Mouse (Mus musculus): ENCODE measurements around the gene Pkdcc. TPM values are rescaled to one million over a fixed set of nuclear protein-coding genes. Genes with fewer than 3 reads are reported as not detected.

Pkdcc gene
- total RNA-seq, 2 experiments from 2014 or later, result 54.8 to 151 TPM

DNA sequence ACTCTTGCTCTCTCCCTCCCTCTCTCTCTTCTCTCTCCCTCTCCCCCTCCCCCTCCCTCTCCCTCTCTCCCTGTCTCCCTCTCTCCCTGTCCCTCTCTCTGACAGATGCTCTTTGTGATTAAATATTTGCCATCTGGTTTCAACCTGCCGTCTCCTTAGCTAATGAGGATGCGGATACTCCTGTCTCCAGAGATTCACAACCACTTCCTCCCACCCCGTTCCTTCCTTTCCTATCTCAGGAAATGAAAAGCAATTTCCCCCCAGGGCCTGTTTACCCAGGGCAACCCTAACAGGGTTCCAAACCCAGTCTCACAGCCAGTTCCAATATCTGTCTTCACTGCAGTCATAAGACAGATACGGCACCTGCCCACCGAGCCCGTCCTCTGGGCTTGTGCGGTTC is 31.0 kb downstream of the Pkdcc start:
- DNase-seq, result no peak

DNA sequence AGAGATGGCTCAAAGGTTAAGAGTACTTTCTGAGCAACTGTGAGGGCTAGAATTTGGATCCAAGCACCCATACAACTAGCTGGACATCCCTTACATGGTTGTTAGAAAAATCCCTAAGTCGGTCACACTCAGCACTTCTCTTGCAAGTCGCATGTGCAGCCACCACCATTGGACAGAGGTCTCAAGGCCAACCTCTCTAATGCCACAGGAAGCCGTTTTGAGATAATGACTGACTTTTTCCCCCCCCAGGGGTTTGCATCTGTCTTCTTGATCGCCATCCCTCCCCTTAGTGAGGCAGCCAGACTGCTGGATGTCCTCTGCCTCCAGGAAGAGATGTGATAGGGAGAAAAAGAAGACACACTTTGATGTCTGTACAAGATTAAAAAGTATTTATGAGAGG is 32.1 kb downstream of the Pkdcc start:
- DNase-seq, result no peak

DNA sequence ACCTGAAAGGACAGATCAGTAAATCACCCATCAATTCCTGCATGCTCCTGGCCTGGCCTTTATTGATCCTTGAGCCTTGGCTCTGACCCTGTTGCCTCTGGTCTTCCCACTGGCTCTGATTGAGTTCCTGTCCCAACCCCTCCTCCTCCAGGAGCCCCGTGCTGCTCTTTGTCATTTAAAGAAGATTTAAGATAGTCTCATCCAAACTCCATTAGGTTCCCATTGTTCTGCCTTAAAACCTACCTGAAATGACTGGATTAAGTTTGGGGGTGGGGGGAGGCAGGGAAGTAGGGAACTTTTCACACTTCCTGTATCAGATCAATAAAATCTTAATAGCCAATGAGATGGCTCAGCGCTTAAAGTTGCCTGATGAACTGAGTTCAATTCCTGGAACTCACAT is 33.4 kb downstream of the Pkdcc start:
- DNase-seq, result no peak

DNA sequence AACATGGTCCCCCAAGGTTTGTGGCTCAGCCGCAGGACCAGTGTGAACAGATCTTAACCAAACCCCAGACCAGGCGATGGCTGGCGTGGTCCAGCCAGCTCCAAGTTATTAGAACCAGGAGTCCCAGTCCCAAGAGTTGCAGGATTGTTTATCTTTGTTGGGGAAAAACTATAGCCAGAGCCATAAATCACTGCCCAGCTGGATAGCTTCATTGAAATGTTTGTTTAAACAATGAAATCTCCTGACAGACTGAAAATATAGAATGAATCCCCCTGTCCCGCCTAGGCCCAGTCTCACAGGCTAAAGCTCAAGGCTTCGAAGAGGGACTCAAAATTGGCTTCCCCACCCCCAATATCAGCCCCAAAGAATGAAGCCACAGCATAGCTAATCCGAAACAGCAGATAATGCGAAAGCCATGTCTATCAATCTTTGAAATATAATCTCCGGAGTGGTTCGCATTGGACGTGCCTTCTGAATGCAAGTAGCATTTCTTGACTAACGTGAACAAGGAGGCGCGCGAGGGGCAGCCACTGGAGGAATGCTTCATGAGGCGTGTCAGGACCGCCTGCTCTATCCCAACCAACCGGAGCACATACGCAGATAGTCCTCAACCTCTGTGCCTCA is 35.9 kb downstream of the Pkdcc start:
- DNase-seq, result no peak

DNA sequence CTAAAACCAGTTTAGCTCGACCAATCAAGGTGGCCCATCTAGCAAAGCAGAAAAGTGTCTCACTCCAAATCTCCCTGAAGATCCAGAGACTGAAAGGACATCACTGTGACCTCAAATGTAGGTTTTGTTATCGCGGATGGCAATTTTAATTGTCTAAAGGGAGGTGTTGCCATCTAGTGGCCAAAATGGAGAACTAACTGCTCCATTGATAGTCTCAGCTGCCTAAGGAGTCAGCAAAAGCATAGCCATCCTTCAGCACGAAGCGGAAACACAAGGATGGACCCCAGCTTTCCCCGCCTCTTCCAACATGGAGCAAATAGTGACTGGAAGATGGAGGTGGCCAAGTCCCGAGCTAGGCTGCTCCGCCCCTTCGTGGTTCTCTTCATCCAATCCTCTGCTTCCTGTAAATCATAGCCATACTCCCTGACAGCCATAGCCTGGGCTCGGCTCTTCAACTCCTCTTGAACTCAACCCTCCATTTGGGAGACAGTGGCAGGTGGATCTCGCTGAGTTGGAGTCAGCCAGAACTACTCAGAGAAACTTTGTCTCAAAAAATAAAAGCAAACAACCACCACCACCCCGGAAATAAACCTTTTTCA is 38.1 kb downstream of the Pkdcc start:
- DNase-seq, result peak in 1 of 2 experiments; percentile 55

DNA sequence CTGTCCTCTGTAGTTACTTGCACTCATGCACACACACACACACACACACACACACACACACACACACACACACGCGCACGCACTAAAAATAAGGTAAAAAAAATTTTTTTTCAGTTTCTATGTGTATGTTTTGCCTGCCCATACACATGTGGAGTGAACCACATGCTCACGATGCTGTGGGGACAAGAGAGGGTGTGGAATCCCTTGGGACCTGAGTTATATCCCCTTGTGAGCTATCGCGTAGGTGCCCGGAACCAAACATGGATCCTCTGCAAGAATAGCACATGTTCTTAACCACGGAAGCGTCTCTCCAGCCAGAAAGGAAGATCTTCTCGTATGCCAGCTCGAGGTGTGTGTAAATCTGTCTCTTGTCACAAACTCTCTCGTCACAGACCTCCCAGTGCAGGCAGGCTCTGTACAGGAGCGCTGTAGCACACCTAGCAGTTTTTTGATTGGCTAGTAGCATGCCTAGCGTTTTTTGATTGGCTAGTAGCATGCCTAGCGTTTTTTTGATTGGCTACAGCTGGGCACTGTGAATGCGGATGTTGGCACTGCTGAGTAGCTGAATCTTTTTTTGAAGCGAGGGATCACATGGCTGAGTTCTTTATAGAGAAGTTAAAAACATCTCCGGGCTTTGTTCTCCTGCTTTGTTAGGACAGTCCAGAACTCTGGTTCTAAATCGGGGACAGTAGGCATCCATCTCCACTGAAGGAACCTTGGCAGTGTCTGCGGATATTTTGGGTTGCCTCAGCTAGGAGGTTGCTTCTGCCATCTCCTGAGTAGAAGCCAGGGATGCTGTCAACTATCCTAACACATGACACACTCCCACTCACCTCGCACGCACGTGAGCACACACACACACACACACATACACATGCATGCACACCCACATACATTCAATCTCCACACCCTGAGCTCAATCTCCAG is 52.4 kb downstream of the Pkdcc start:
- DNase-seq, result peak; percentile 71 to 75

DNA sequence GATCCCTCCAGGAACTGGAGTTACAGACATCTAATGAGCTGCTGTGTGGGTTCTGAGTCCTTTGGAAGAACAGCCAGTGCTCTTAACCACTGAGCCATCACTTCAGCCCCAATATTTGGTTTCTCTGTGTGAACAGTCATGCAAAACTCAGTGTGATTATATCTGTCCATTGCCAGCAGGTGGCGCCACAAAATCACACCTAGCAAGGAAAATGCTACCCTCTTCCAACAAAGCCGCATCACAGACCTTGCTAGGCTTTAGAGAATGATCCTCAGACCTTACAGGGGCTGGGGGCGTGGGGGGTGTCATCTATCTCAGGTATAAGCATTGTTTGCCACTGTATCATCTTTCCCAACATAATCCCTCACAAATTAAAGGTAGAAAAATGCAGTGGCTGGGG is 56.4 kb downstream of the Pkdcc start:
- peak; percentile 89 to 90 for DNase-seq

DNA sequence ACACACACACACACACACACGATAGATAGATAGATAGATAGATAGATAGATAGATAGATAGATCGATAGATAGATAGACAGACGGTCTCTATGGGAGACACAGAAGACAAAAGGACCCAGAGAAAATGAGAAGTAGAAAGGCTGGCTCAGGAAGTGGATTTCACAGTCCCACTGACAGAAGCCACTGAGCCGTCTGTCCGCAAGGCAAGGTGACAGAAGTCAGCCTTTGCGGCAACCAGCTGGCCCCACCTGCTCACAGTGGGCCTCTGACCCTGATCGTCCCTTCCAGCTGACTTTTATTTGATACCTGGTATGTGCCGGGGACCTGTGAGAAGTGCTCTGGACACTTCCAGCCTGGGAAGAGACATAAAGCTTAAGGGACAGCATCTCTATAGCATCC is 57.5 kb downstream of the Pkdcc start:
- DNase-seq, result no peak

DNA sequence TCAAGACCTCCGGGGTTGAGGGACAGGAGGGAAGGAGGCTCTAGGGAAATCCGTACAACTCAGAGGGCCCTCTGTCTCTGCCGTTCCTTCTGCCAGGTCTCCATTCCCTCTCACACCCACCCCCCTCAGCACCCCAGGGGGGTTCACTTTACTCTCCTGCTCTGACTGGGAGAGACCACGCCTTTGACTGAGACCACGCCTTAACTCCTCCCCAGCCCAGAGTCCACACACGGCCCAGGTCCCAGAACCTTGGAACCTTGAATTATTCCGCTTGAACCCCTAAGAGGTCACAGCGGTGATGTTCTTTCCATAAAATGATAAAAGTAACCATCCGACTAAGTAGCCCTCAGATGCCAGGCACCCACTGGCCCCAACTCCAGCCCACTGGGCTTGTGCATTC is 58.5 kb downstream of the Pkdcc start:
- DNase-seq, result peak; percentile 16 to 35

DNA sequence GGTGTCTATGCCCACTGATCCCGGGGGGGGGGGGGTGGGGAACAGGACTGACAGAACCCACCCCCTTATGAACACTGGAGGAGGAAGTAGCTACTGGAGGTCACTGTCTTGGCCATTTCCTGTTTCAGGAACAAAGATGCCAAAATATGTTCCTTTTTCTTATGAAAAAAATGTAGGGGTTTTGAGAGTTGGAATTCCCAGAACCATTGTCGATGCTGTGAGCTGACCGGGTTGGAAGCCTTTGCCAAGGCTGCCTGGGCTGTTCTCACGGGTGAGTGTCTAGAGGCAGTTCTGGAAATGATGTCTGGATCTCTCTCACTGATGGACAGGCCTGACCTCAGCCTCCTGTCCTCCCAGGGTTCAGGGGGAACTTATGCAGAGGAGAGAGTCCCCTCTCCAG is 59.0 kb downstream of the Pkdcc start:
- peak in 1 of 2 experiments; percentile 40 for DNase-seq

Other genes starting within 250 kb of the Pkdcc start
- gene Eml4, start 135.6 kb downstream of the Pkdcc start, total RNA-seq (2021), result 10 to 100 TPM; 21.0 to 23.3 TPM